Mouse (Mus musculus) small intestine, adult 2 months (tissue): ENCODE data around the gene Kif19a. TPM values are rescaled to one million over a fixed set of nuclear protein-coding genes. Genes with fewer than 3 reads are reported as not detected.
A peak's percentile ranks its signal among the peaks of the same experiment; 100 is the strongest.

ENCODE experiments used
- H3K27ac ChIP-seq: fragments of 200-500 bp; 2 replicates; pipeline ENCODE4 v1.5.1; 2012; ENCODE audit warnings: low read depth, low read length, control low read depth, inconsistent platforms; ENCODE audit not compliant: insufficient read depth
- H3K27me3 ChIP-seq: fragments of 200-500 bp; 2 replicates; pipeline ENCODE4 v1.6.1; 2012; ENCODE audit warnings: mild to moderate bottlenecking, moderate library complexity, low read length, inconsistent platforms; ENCODE audit not compliant: control insufficient read depth, insufficient read depth
- H3K36me3 ChIP-seq: fragments of 200-500 bp; 2 replicates; pipeline ENCODE4 v1.6.1; 2012; ENCODE audit warnings: mild to moderate bottlenecking, low read length, control low read depth, inconsistent platforms; ENCODE audit not compliant: control insufficient read depth, insufficient read depth
- H3K4me1 ChIP-seq: fragments of 200-500 bp; 2 replicates; pipeline ENCODE4 v1.6.1; 2012; ENCODE audit warnings: low read length, inconsistent platforms, mixed read lengths; ENCODE audit not compliant: control insufficient read depth, insufficient read depth, insufficient read length
- H3K4me3 ChIP-seq: fragments of 200-500 bp; 2 replicates; pipeline ENCODE4 v1.5.1; 2012; ENCODE audit warnings: low read depth, mild to moderate bottlenecking, control low read depth, inconsistent platforms, low read length, moderate library complexity
- CTCF ChIP-seq: fragments of 200-500 bp; IDR thresholded peaks from 2 replicates; pipeline ENCODE4 v1.5.1; 2012; ENCODE audit warnings: low read depth, mild to moderate bottlenecking, control low read depth, inconsistent platforms, low read length, moderate library complexity, mixed read lengths; ENCODE audit not compliant: insufficient replicate concordance, insufficient read length; ENCODE audit errors: extremely low read depth
- POLR2A ChIP-seq: fragments of 200-500 bp; IDR thresholded peaks from 2 replicates; pipeline ENCODE4 v1.6.1; 2012; ENCODE audit warnings: low read depth, mild to moderate bottlenecking, control low read depth, inconsistent platforms, low read length, moderate library complexity
- WGBS: fragments of 180-500 bp; shearing (Covaris S2); methylation state at CpG from one replicate; pipeline ENCODE4 v1.1.7; 2018; 5-methylcytosine and 5-hydroxymethylcytosine counted together
- polyA plus RNA-seq: library from polyadenylated mRNA; depleted of rRNA; stranded (reverse); fragments of >200 nt; gene quantifications from 2 replicates; pipeline ENCODE4 v1.2.3, GENCODE M21; 2012

Gene Kif19a
- polyA plus RNA-seq, 1 experiment, result 1.7 TPM

DNA sequence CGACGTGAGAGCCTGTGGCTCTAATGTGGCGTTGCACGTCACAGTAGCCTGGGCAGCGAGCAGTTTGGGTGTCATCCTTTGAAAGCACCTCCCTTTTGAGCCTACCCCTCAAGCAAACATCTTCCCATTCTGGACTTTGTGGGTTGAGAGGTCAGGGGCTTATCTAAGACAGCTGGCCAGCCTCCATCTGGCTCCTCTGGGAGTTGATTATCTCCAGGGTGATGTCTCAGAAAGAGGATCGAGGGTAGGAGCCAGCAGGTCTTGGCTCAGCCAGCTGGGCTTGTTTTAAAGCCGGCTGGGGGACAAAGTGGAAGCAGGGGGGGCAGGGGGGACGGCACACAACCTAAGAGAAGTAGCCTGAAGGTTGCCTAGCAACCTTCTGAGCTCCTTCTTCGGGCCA lies 14.9 kb downstream of the Kif19a start:
- Histone ChIP-seq H3K27me3 (no peaks in the 10 kb centered on the region), H3K36me3 (no peaks in the 10 kb centered on the region), H3K4me3 (no peak overlapping the region), H3K4me1 (no peaks in the 10 kb centered on the region), H3K27ac (no peak overlapping the region)
- TF ChIP-seq CTCF, result no peak
- no peak for TF ChIP-seq POLR2A
- WGBS, result 41% methylated on average over 9 of the region's 9 CpGs

DNA sequence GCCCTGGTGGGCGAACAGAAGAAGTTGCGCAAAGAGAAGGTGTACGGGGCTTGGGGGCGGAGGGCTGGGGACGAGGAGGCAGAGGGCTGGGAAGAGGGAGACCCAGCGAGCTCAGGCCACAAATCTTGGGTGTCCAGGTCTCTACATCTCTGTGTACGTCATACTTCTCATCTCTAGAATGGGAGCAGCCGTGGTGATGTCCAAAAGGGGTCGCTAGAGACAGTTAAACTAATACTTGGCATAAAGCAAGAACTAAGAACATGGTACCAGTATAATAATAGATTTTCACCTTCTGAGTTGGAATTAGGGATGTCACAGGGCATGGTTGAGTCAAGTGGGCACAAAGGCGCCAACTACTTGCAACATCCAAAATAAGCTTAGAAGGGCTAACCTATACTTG lies 20.7 kb downstream of the Kif19a start:
- H3K27ac ChIP-seq, result no peak overlapping the region
- WGBS, result 47% methylated on average over 10 of the region's 10 CpGs
- H3K4me3 ChIP-seq, result no peak overlapping the region
- no peaks in the 10 kb centered on the region for H3K36me3 ChIP-seq
- no peaks in the 10 kb centered on the region for H3K4me1 ChIP-seq
- no peak for TF ChIP-seq POLR2A
- no peak for TF ChIP-seq CTCF
- H3K27me3 ChIP-seq, result peaks cover 30% of the 10 kb centered on the region

DNA sequence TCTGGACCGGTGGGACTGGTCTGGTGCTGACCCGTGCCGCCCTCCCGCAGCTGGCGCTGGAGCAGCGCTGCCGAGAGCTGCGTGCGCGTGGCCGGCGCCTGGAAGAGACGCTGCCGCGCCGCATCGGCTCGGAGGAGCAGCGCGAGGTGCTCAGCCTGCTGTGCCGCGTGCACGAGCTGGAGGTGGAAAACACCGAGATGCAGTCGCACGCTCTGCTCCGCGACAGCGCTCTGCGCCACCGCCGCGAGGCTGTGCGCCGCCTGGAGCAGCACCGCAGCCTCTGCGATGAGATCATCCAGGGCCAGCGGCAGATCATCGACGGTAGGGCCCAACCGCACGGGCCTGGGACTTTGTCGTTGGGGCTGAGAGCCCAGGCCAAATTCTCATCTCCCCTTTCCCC lies 21.1 kb downstream of the Kif19a start:
- 3% methylated on average over 43 of the region's 43 CpGs for WGBS
- Histone ChIP-seq H3K27me3 (peaks cover 35% of the 10 kb centered on the region), H3K27ac (no peak overlapping the region), H3K36me3 (no peaks in the 10 kb centered on the region), H3K4me3 (no peak overlapping the region), H3K4me1 (no peaks in the 10 kb centered on the region)
- TF ChIP-seq CTCF (no peak), POLR2A (no peak)

DNA sequence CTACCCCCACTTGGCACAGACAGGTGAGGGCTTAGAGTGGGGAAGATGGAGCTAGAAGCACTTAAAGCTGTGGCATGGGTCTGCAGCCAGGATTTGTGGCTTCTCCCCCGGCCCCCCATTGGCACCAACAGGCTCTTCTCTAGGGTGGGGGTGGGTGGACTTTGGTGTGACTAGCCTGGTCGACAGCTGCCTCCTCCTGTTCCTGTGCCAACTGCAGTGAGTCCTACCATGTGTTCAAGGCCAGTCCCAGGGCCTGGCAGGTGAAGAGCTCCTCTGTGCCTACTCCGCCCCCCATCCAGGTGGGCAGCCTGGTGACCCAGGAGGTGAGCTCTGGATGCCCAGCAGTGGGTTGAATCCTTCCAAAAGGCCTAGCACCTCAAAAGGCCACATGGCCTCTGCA lies 22.4 kb downstream of the Kif19a start:
- Histone ChIP-seq H3K27me3 (peaks cover 43% of the 10 kb centered on the region), H3K4me1 (no peaks in the 10 kb centered on the region; the same call in 1 of the 2 replicates), H3K27ac (no peak overlapping the region), H3K4me3 (no peak overlapping the region), H3K36me3 (no peaks in the 10 kb centered on the region)
- TF ChIP-seq CTCF, result no peak
- WGBS, result 74% methylated on average over 3 of the region's 3 CpGs

DNA sequence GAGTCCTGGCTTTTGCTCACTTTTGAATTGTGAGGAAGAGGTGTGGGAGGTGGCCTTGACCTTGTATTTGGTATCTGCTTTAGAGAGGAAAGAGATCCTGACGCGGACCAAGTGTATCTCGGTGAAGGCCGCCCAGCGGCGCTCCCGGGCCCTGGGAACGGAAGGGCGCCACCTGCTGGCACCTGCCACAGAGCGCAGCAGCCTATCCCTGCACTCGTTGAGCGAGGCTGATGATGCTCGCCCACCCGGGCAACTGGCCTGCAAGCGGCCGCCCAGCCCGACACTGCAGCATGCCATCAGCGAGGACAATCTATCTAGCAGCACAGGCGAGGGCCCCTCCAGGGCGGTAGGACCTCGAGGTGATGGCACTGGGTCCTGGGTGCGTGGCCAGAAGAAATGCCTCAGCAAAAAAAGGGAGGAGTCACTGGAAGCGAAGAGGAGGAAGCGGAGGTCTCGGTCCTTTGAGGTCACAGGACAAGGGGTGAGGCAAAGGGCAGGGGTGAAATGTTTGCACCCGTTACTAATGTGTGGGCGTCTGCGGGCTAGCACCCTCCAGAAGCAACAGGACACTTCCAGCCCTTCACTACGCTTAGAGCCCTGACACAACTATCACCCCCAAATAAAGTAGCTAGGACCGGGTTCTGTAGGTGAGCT lies 24.0 kb downstream of the Kif19a start:
- TF ChIP-seq POLR2A (no peak), CTCF (peak; percentile 85)
- Histone ChIP-seq H3K36me3 (no peaks in the 10 kb centered on the region), H3K27me3 (peaks cover 43% of the 10 kb centered on the region), H3K4me3 (no peak overlapping the region), H3K4me1 (no peaks in the 10 kb centered on the region; the same call in 1 of the 2 replicates), H3K27ac (no peak overlapping the region)
- WGBS, result 12% methylated on average over 30 of the region's 30 CpGs

DNA sequence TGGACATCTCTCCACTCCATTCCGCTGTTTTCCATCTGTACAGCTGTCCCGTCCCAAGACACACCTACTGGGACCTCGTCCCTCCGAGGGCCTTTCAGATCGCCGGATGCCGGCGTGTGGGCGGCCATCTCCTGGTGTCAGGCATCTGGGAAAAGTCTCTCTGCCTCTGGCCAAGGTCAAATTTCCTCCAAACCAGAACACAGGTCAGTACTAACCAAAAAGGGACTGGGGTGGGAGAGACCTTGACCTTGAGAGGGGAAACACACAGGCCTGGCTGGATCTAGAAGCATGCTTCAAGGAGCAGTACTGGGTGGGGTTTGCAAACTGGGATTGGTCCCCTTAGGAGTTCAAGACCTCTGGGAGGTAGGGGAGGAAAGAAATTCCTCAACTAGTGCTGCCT lies 24.5 kb downstream of the Kif19a start:
- Histone ChIP-seq H3K36me3 (no peaks in the 10 kb centered on the region), H3K27ac (no peak overlapping the region), H3K4me1 (no peaks in the 10 kb centered on the region; the same call in 1 of the 2 replicates), H3K27me3 (peaks cover 43% of the 10 kb centered on the region), H3K4me3 (no peak overlapping the region)
- 60% methylated on average over 9 of the region's 9 CpGs for WGBS
- TF ChIP-seq CTCF (no peak), POLR2A (no peak)

DNA sequence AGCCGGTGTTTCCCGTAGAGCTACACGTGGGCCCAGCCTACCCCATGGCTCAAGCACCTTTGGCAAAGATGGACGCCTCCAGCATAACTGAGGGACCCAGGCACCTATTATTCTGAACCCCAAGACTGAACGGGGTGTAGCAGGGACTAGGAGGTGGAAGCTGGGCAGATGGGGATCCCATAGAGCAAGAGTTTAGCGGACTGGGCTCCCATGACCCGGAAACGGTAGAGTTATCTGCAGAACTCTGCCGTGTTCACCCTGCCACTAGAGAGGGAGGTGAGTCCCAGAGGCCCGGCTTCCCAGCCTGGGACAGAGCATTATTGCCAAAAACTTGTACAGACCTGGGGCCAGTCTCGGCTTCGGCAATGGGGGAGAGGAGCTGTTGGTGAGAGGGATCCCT lies 25.0 kb downstream of the Kif19a start:
- 72% methylated on average over 12 of the region's 12 CpGs for whole genome bisulfite sequencing
- Histone ChIP-seq H3K4me1 (no peaks in the 10 kb centered on the region; the same call in 1 of the 2 replicates), H3K27ac (no peak overlapping the region), H3K4me3 (no peak overlapping the region), H3K27me3 (peaks cover 43% of the 10 kb centered on the region), H3K36me3 (no peaks in the 10 kb centered on the region)
- TF ChIP-seq POLR2A (no peak), CTCF (no peak)

DNA sequence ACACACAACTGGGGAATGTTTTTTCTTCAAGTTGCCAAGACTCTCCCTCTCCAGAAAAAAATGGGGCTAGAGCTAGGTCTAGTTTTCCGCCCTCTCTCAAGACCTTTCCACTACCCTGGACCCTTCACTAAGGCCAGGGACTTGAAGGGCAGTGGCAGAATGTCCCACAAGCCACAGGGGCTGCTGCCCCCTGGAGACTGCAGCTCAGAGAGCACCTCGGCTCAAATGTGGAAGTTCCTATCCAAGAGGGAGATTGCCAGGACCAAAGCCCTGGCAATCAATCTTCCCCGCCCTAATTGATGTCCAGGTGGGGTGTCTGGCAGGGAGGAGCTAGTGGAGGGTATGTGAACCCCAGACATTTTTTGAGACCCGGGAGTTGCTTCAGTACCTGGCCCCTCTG lies 25.7 kb downstream of the Kif19a start:
- no peaks in the 10 kb centered on the region for H3K36me3 ChIP-seq
- no peaks in the 10 kb centered on the region; the same call in 1 of the 2 replicates for H3K4me1 ChIP-seq
- TF ChIP-seq CTCF, result no peak
- TF ChIP-seq POLR2A, result no peak
- 25% methylated on average over 4 of the region's 4 CpGs for WGBS
- H3K27me3 ChIP-seq, result peaks cover 43% of the 10 kb centered on the region
- H3K27ac ChIP-seq, result no peak overlapping the region
- no peak overlapping the region for H3K4me3 ChIP-seq
